Mouse (Mus musculus) 3T3-L1 (cell line): ENCODE data around the gene Mybbp1a.

Experiments used
- DNase-seq: peaks from one replicate; pipeline ENCODE4 v3.0.0-alpha.2; 2015; ENCODE audit warnings: low read depth, low spot score

Mybbp1a gene

GRCm38 (mm10) chr11:72440965-72441664, at the start of gene Mybbp1a:
Mybbp1a (plus strand) TSS chr11:72441355.
- peak; percentile 97 for DNase-seq

- no peak for DNase-seq
These were observed 47.9 kb upstream of the Mybbp1a start for GRCm38 (mm10) chr11:72393243-72393642.

- DNase-seq: no peak
These were observed 47.5 kb upstream of the Mybbp1a start for GRCm38 (mm10) chr11:72393669-72394068.

GRCm38 (mm10) chr11:72394694-72395093, 46.5 kb upstream of the Mybbp1a start:
- DNase-seq: no peak

GRCm38 (mm10) chr11:72395652-72396051, 45.5 kb upstream of the Mybbp1a start:
- DNase-seq: no peak

- no peak for DNase-seq
These were observed 44.5 kb upstream of the Mybbp1a start for GRCm38 (mm10) chr11:72396621-72397020.

GRCm38 (mm10) chr11:72397072-72397471, 44.1 kb upstream of the Mybbp1a start:
- DNase-seq: no peak

GRCm38 (mm10) chr11:72397811-72398525, 43.2 kb upstream of the Mybbp1a start:
- no peak for DNase-seq

- DNase-seq: no peak
These were observed 40.1 kb upstream of the Mybbp1a start for GRCm38 (mm10) chr11:72401068-72401467.

GRCm38 (mm10) chr11:72402017-72402416, 39.1 kb upstream of the Mybbp1a start:
- no peak for DNase-seq

GRCm38 (mm10) chr11:72402969-72403368, 38.2 kb upstream of the Mybbp1a start:
- no peak for DNase-seq

GRCm38 (mm10) chr11:72405532-72405931, 35.6 kb upstream of the Mybbp1a start:
- no peak for DNase-seq

- no peak for DNase-seq
These were observed 35.0 kb upstream of the Mybbp1a start for GRCm38 (mm10) chr11:72406079-72406675.

GRCm38 (mm10) chr11:72407081-72407480, 34.1 kb upstream of the Mybbp1a start:
- DNase-seq: no peak

- DNase-seq: no peak
These were observed 33.6 kb upstream of the Mybbp1a start for GRCm38 (mm10) chr11:72407574-72407973.

- DNase-seq: no peak
These were observed 32.5 kb upstream of the Mybbp1a start for GRCm38 (mm10) chr11:72408451-72409170.

- no peak for DNase-seq
These were observed 31.3 kb upstream of the Mybbp1a start for GRCm38 (mm10) chr11:72409649-72410385.

- DNase-seq: no peak
These were observed 30.5 kb upstream of the Mybbp1a start for GRCm38 (mm10) chr11:72410521-72411092.

- no peak for DNase-seq
These were observed 29.8 kb upstream of the Mybbp1a start, which contains the start of gene Smtnl2 for GRCm38 (mm10) chr11:72411093-72411921. Smtnl2 (minus strand) TSS chr11:72411713.

- DNase-seq: no peak
These were observed 29.2 kb upstream of the Mybbp1a start for GRCm38 (mm10) chr11:72411945-72412344.
